Mouse (Mus musculus) thymus, adult 2 months (tissue): ENCODE measurements around the gene Tia1. TPM values are rescaled to one million over a fixed set of nuclear protein-coding genes. Genes with fewer than 3 reads are reported as not detected.

ENCODE experiments used
- DNase-seq: peaks from one replicate; pipeline ENCODE4 v3.0.0; 2021
- H3K27ac ChIP-seq: fragments of 200-500 bp; 2 replicates; pipeline ENCODE4 v1.5.1; 2012; ENCODE audit warnings: low read length, control low read depth; ENCODE audit not compliant: control insufficient read depth, insufficient read depth
- H3K27me3 ChIP-seq: fragments of 200-500 bp; 2 replicates; pipeline ENCODE4 v1.6.1; 2012; ENCODE audit warnings: mild to moderate bottlenecking, low read length, moderate library complexity, mixed read lengths; ENCODE audit not compliant: control insufficient read depth, insufficient read depth
- H3K36me3 ChIP-seq: fragments of 200-500 bp; 2 replicates; pipeline ENCODE4 v1.6.1; 2012; ENCODE audit warnings: mild to moderate bottlenecking, low read length, moderate library complexity; ENCODE audit not compliant: control insufficient read depth, insufficient read depth
- H3K4me1 ChIP-seq: fragments of 200-500 bp; replicated peaks from 2 replicates; pipeline ENCODE4 v1.6.1; 2012; ENCODE audit warnings: low read length; ENCODE audit not compliant: control insufficient read depth, insufficient read depth
- H3K4me3 ChIP-seq: fragments of 200-500 bp; 2 replicates; pipeline ENCODE4 v1.5.1; 2012; ENCODE audit warnings: mild to moderate bottlenecking, low read length, control low read depth, moderate library complexity; ENCODE audit not compliant: control insufficient read depth, insufficient read depth
- CTCF ChIP-seq: fragments of 200-500 bp; IDR thresholded peaks from 2 replicates; pipeline ENCODE4 v1.5.1; 2012; ENCODE audit warnings: mild to moderate bottlenecking, control low read depth, low read length, moderate library complexity, borderline replicate concordance; ENCODE audit not compliant: control insufficient read depth, poor library complexity, insufficient read depth; ENCODE audit errors: extremely low read depth
- POLR2A ChIP-seq: fragments of 200-500 bp; IDR thresholded peaks from 2 replicates; pipeline ENCODE4 v1.6.1; 2012; ENCODE audit warnings: mild to moderate bottlenecking, low read length, control low read depth, moderate library complexity; ENCODE audit not compliant: control insufficient read depth, poor library complexity, insufficient read depth; ENCODE audit errors: extremely low read depth
- WGBS: fragments of 180-500 bp; shearing (Covaris S2); methylation state at CpG from one replicate; pipeline ENCODE4 v1.1.7; 2018; 5-methylcytosine and 5-hydroxymethylcytosine counted together
- polyA plus RNA-seq: library from polyadenylated mRNA; depleted of rRNA; stranded (reverse); fragments of >200 nt; gene quantifications from 2 replicates; pipeline ENCODE4 v1.2.3, GENCODE M21; 2012

Gene Tia1
- polyA plus RNA-seq, 1 experiment: 83.4 TPM

DNA sequence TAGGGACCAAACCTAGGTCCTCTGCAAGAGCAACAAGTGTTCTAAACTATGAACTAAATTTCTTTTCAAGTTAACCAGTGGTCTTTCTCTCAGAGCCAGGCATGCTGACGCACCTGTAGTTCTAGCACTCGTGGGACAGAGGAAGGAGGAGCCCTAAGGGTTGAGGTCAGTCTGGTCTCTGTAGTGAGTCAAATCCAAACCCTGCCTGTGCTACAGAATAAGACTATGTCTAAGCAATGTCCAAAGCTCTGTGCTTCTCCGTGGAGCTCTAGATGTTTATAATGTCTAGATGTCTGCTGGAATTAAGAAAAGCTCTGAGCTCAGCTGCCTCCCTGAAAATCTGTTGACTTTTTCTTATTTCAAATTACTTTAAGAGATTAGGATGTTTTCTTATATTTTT is 52.7 kb downstream of the Tia1 start:
- no peak for DNase-seq
- H3K4me1 ChIP-seq: no peaks in the 10 kb centered on the region
- 90% methylated on average over 3 of the region's 3 CpGs for WGBS
- H3K36me3 ChIP-seq: peaks cover 26% of the 10 kb centered on the region
- no peaks in the 10 kb centered on the region for H3K27me3 ChIP-seq
- no peak for TF ChIP-seq CTCF
- no peak for TF ChIP-seq POLR2A
- no peak overlapping the region for H3K27ac ChIP-seq
- no peak overlapping the region for H3K4me3 ChIP-seq

DNA sequence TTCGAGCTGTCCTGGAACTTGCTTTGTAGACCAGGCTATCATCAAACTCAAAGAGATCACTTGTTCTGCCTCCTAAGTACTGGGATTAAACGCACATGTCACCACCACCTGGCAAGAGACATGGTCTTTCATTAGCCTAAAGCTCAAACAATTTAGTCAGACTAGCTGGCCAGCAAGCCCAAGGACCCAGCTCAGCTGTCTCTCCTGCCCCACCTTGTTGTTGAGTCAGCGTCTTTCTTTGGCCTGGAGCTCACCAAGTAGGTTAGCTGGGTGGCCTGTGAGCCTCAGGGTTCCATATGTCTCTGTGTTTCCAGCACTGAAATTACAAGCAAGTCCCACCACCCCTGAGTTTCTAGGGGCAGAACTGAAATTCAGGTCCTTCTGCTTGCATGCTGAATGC is 59.1 kb downstream of the Tia1 start:
- peaks cover 11% of the 10 kb centered on the region for H3K36me3 ChIP-seq
- TF ChIP-seq POLR2A (no peak), CTCF (no peak)

DNA sequence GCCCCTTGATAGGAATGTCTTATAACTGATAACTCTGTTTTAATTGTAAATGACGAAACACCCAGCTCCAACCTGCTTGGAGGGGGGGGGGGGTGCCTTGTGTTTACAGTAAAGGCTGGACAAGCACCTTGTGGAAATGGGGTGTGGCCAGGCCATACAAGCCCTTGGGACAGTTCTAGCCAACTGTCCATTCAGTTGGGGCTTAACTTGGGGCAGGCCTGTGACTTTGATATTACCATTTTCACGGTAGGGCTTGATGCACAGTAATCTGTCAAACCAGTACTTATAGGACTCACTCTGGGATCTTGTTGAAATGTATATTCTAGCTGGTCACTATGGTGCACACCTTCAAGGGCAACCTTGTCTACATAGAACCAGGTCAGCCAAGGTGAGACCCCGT is 67.3 kb downstream of the Tia1 start:
- no peaks in the 10 kb centered on the region for H3K27me3 ChIP-seq
- H3K4me1 ChIP-seq: peaks cover 18% of the 10 kb centered on the region
- H3K27ac ChIP-seq: no peak overlapping the region
- no peak for DNase-seq
- 85% methylated on average over 3 of the region's 3 CpGs for WGBS
- 0 out of 2 replicates have a peak, but pooled peaks cover 3% of the 10 kb centered on the region for H3K36me3 ChIP-seq
- no peak for TF ChIP-seq CTCF
- H3K4me3 ChIP-seq: no peak overlapping the region

More for the DNA sequence above, 59.1 kb downstream of the Tia1 start:
- H3K27me3 ChIP-seq: no peaks in the 10 kb centered on the region
- H3K4me3 ChIP-seq: no peak overlapping the region
- no peak overlapping the region for H3K27ac ChIP-seq
- no peaks in the 10 kb centered on the region for H3K4me1 ChIP-seq
- WGBS: 99% methylated on average over 3 of the region's 3 CpGs
- no peak for DNase-seq

DNA sequence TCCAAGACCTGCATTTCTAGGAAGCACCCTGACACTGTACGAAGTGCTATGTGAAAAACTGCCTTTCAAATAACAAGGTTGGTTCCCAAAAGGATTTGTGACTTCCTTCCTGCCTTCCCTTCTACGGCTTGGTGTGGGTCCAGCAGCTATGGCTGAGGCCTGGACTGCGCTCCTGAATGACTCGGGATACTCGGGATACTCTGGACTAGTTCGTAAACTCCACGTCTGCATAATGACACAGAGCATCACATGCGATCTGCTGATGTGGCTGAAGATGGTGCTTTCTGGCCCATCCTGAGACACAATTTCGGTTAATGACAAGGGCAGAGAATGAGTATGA is 67.7 kb downstream of the Tia1 start:
- TF ChIP-seq CTCF: no peak
- no peak for TF ChIP-seq POLR2A
- DNase-seq: peak; percentile 9
- peak overlapping the region; percentile 22 for H3K27ac ChIP-seq
- 6% methylated on average over 9 of the region's 9 CpGs for WGBS
- peaks cover 18% of the 10 kb centered on the region for H3K4me1 ChIP-seq
- no peaks in the 10 kb centered on the region for H3K27me3 ChIP-seq
- peak overlapping the region; percentile 50 for H3K4me3 ChIP-seq
- 0 out of 2 replicates have a peak, but pooled peaks cover 3% of the 10 kb centered on the region for H3K36me3 ChIP-seq

DNA sequence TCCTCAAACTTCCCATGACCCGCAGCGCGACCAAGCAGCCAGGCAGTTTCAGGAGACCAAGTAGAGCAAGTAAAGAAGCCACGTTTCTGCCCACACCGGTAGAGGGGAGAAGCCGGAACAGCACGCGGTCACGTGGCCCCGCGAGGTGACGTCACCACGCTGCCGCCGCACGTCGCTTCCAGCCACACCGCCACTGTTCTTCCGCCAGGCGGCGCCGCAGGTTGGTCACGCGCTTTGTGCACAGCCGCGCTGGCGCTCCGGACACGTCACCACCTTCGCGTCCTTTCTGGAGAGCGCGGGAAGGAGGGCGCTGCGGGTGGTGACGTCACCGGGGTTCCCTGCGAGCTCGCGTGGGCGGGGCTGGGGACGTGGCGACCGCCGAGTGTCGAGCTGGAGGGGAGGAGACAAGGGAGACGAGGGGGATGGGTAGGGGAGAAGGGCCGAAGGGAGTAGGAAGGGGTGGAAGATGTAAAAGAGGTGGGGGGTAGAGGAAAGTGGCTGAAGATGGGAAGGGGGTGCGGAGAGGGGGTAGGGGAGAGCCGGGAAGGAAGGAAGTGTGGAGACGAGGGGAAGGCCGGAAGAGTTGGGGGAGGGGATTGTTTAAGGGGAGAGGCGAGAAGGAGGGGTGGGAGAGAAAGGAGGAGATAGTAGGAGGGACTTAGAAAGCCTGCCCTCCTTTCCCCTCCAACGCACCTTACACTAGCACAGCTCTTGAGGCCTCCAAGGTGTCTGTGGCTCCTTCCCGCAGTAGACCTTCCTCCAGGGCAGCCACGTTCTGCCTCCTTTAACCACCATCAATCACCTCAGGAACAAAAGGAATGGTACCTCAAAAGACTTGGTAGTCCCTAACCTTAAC is 68.3 kb downstream of the Tia1 start:
- Histone ChIP-seq H3K4me1 (peaks cover 18% of the 10 kb centered on the region), H3K27ac (peak overlapping the region; percentile 73), H3K36me3 (0 out of 2 replicates have a peak, but pooled peaks cover 3% of the 10 kb centered on the region), H3K27me3 (no peaks in the 10 kb centered on the region), H3K4me3 (peak overlapping the region; percentile 53)
- TF ChIP-seq POLR2A (peak; percentile 67), CTCF (peak; percentile 97)
- WGBS: under 1% methylated on average over 56 of the region's 56 CpGs
- DNase-seq: peak; percentile 100

DNA sequence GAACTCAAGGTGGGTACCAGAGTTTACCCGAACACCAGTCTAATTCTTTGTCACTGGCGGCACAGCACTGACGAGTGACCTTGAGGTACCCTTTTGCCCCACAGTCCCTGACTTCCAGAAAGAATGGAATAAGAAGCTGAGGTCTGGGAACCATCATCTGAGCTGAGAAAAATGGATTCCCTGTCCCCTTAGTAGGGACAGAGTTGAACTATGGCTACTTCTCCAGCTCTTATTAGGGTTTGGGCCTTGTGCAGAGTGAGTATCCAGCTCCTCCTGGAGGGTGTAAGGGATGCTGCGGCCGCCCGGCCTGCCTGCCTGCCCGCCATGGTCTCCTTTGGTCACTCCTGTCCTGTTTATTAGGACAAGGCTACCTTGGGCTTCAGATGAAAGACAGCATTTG is 69.1 kb downstream of the Tia1 start:
- peaks cover 18% of the 10 kb centered on the region for H3K4me1 ChIP-seq
- 0 out of 2 replicates have a peak, but pooled peaks cover 3% of the 10 kb centered on the region for H3K36me3 ChIP-seq
- DNase-seq: no peak
- 85% methylated on average over 7 of the region's 7 CpGs for WGBS
- H3K4me3 ChIP-seq: peak overlapping the region; percentile 53; the same call in 1 of the 2 replicates
- no peaks in the 10 kb centered on the region for H3K27me3 ChIP-seq
- TF ChIP-seq POLR2A (no peak; the same call in 1 of the 2 replicates), CTCF (no peak)
- peak overlapping the region; percentile 73 for H3K27ac ChIP-seq
